Mouse (Mus musculus): ENCODE data around the gene Ncam2.

- TF ChIP-seq GATA1 (IDR thresholded peaks at IDR 0.05; ENCODE audit: low read length), result no peak
- TF ChIP-seq TAL1 (IDR thresholded peaks at IDR 0.05; ENCODE audit: low read length), result no peak
Measured at GRCm38 (mm10) chr16:81502578-81502977, 302.1 kb downstream of the Ncam2 start.
